Mouse (Mus musculus) adipose tissue, adult 10 weeks (tissue): ENCODE data around the gene Gm20518. TPM values are rescaled to one million over a fixed set of nuclear protein-coding genes. Genes with fewer than 3 reads are reported as not detected.

Source experiments
- polyA plus RNA-seq: library from polyadenylated mRNA; stranded (reverse); fragments of 350-450 nt; fragmentation: Illumina TruSeq; extraction: RNeasy Lipid Tissue Mini Kit (QIAGEN cat#74804); gene quantifications from one replicate; pipeline ENCODE4 v1.2.3, GENCODE M21; 2014; ENCODE audit warnings: low read depth, low replicate concordance

The Gm20518 gene
- polyA plus RNA-seq, result 0.40 TPM

GRCm38 (mm10) chr16:17891567-17891959 lies at the start of gene Gm20518:
Gene Gm20518, minus strand, starts transcription at chr16:17891671.

GRCm38 (mm10) chr16:17928087-17928580 lies 36.7 kb upstream of the Gm20518 start, which contains the start of gene Slc25a1:
Gene Slc25a1, minus strand, starts transcription at chr16:17928219.

GRCm38 (mm10) chr16:17914307-17915249 lies 23.1 kb upstream of the Gm20518 start, which contains the start of gene Gsc2:
Gene Gsc2, minus strand, starts transcription at chr16:17915059.

GRCm38 (mm10) chr16:17911052-17911595 lies 19.7 kb upstream of the Gm20518 start, which contains the start of gene Ess2:
Gene Ess2, minus strand, starts transcription at chr16:17911348.

GRCm38 (mm10) chr16:17898462-17898861 lies 7.0 kb upstream of the Gm20518 start, which contains the start of the genes Dgcr2 and Tssk2:
Gene Dgcr2, minus strand, starts transcription at chr16:17898562.
Gene Tssk2, plus strand, starts transcription at chr16:17898637.

GRCm38 (mm10) chr16:17893923-17894322 lies 2.5 kb upstream of the Gm20518 start, which contains the start of gene Tssk1:
Gene Tssk1, plus strand, starts transcription at chr16:17894223.

GRCm38 (mm10) chr16:17838051-17838450 lies 53.4 kb downstream of the Gm20518 start, which contains the start of gene Car15:
Gene Car15, minus strand, starts transcription at chr16:17838364.

GRCm38 (mm10) chr16:17832821-17833220 lies 58.6 kb downstream of the Gm20518 start, which contains the start of gene B830017H08Rik:
Gene B830017H08Rik, plus strand, starts transcription at chr16:17833121.

GRCm38 (mm10) chr16:17796971-17797811 lies 94.3 kb downstream of the Gm20518 start, which contains the start of gene Scarf2:
Gene Scarf2, plus strand, starts transcription at chr16:17797282.

Other genes starting within 250 kb of the Gm20518 start
- 17.6 TPM for gene Ccdc74a, start 245.2 kb downstream of the Gm20518 start, polyA plus RNA-seq
- gene Med15, start 158.8 kb downstream of the Gm20518 start, polyA plus RNA-seq, result 54.6 TPM
- 31.0 TPM for gene Klhl22, start 132.1 kb downstream of the Gm20518 start, polyA plus RNA-seq
- gene Scarf2, start 94.4 kb downstream of the Gm20518 start, polyA plus RNA-seq, result 11.8 TPM
- not detected for gene B830017H08Rik, start 58.5 kb downstream of the Gm20518 start, polyA plus RNA-seq
- 1.2 TPM for gene Car15, start 53.3 kb downstream of the Gm20518 start, polyA plus RNA-seq
- gene Tssk1, start 2.6 kb upstream of the Gm20518 start, polyA plus RNA-seq, result 2.1 TPM
- 54.6 TPM for gene Dgcr2, start 6.9 kb upstream of the Gm20518 start, polyA plus RNA-seq
- 11.3 TPM for gene Tssk2, start 7.0 kb upstream of the Gm20518 start, polyA plus RNA-seq
- 21.2 TPM for gene Ess2, start 19.7 kb upstream of the Gm20518 start, polyA plus RNA-seq
- not detected for gene Gsc2, start 23.4 kb upstream of the Gm20518 start, polyA plus RNA-seq
- 152 TPM for gene Slc25a1, start 36.5 kb upstream of the Gm20518 start, polyA plus RNA-seq
- gene Vpreb2, start 88.8 kb upstream of the Gm20518 start, polyA plus RNA-seq, result not detected
- 68.8 TPM for gene Dgcr6, start 161.2 kb upstream of the Gm20518 start, polyA plus RNA-seq
- gene Prodh, start 198.5 kb upstream of the Gm20518 start, polyA plus RNA-seq, result 54.2 TPM
- 1.4 TPM for gene Rtn4r, start 236.0 kb upstream of the Gm20518 start, polyA plus RNA-seq